Mouse (Mus musculus): ENCODE data around the gene Egf. TPM values are rescaled to one million over a fixed set of nuclear protein-coding genes. Genes with fewer than 3 reads are reported as not detected.

Egf gene
- 2.6 and 2.8 TPM in 2 replicates for polyA plus RNA-seq (2015; fragmentation: Nextera tagmentation; extraction: Ambion mirVana)

GRCm38 (mm10) chr3:129754650-129755604 lies at the start of gene Egf:
TSS of gene Egf (minus strand) at chr3:129755316.
- Histone ChIP-seq H3K9me3 (replicated peaks; ENCODE audit: low read length) (peaks cover 3% of the 10 kb centered on the region; the same call in 1 of the 2 replicates), H3K9ac (ENCODE audit: low read depth, low read length) (0 out of 2 replicates have a peak within 1 kb of the TSS, but pooled peaks have one; percentile 19), H3K4me3 (replicated peaks; ENCODE audit: low read depth, low read length) (peak within 1 kb of the TSS; percentile 13), H3K27me3 (ENCODE audit: insufficient read depth, low read length) (no peaks in the 10 kb centered on the region), H3K27ac (peak within 1 kb of the TSS; percentile 19; the same call in 1 of the 2 replicates), H3K4me1 (replicated peaks; ENCODE audit: insufficient read depth, low read length) (no peaks in the 10 kb centered on the region), H3K4me2 (ENCODE audit: low read length) (peak within 1 kb of the TSS; percentile 56), H3K36me3 (ENCODE audit: insufficient read depth, low read length) (no peaks in the 10 kb centered on the region)
- WGBS: 7% methylated on average over 20 of the region's 20 CpGs
- 0 out of 2 replicates have a peak, but pooled peaks have one; percentile 36 for ATAC-seq (replicated peaks; ENCODE audit: low FRiP score, low read depth)
- peak; percentile 25 for DNase-seq (ENCODE audit: low spot score)
- no peak for TF ChIP-seq CTCF (IDR thresholded peaks at IDR 0.05; ENCODE audit: low read depth)

GRCm38 (mm10) chr3:129803765-129804164 lies 48.6 kb upstream of the Egf start, which contains the start of gene Lrit3:
TSS of gene Lrit3 (minus strand) at chr3:129804030.
- WGBS: 72% methylated on average over 10 of the region's 10 CpGs
- H3K9ac ChIP-seq (ENCODE audit: low read depth, low read length): no peak within 1 kb of the TSS
- DNase-seq (ENCODE audit: low spot score) (no peak), ATAC-seq (replicated peaks; ENCODE audit: low FRiP score, low read depth) (no peak)
- no peaks in the 10 kb centered on the region for H3K4me1 ChIP-seq (replicated peaks; ENCODE audit: insufficient read depth, low read length)
- TF ChIP-seq CTCF (IDR thresholded peaks at IDR 0.05; ENCODE audit: low read depth): no peak
- H3K4me3 ChIP-seq (replicated peaks; ENCODE audit: low read depth, low read length): no peak within 1 kb of the TSS
- H3K4me2 ChIP-seq (ENCODE audit: low read length): no peak within 1 kb of the TSS
- no peaks in the 10 kb centered on the region for H3K36me3 ChIP-seq (ENCODE audit: insufficient read depth, low read length)
- H3K27me3 ChIP-seq (ENCODE audit: insufficient read depth, low read length): no peaks in the 10 kb centered on the region
- no peaks in the 10 kb centered on the region for H3K9me3 ChIP-seq (replicated peaks; ENCODE audit: low read length)
- no peak within 1 kb of the TSS for H3K27ac ChIP-seq

- H3K36me3 ChIP-seq (ENCODE audit: insufficient read depth, low read length): no peaks in the 10 kb centered on the region
- H3K4me2 ChIP-seq (ENCODE audit: low read length): no peak overlapping the region
- H3K4me1 ChIP-seq (replicated peaks; ENCODE audit: insufficient read depth, low read length): no peaks in the 10 kb centered on the region
- no peak for TF ChIP-seq CTCF (IDR thresholded peaks at IDR 0.05; ENCODE audit: low read depth)
- H3K27ac ChIP-seq: no peak overlapping the region
- ATAC-seq (replicated peaks; ENCODE audit: low FRiP score, low read depth) (no peak), DNase-seq (ENCODE audit: low spot score) (no peak)
- H3K9me3 ChIP-seq (replicated peaks; ENCODE audit: low read length): no peaks in the 10 kb centered on the region
- 67% methylated on average over 2 of the region's 2 CpGs for WGBS
- H3K27me3 ChIP-seq (ENCODE audit: insufficient read depth, low read length): no peaks in the 10 kb centered on the region
- no peak overlapping the region for H3K9ac ChIP-seq (ENCODE audit: low read depth, low read length)
- no peak overlapping the region for H3K4me3 ChIP-seq (replicated peaks; ENCODE audit: low read depth, low read length)
Observed at GRCm38 (mm10) chr3:129799011-129799410, 43.9 kb upstream of the Egf start.

- Histone ChIP-seq H3K27ac (no peak overlapping the region), H3K36me3 (ENCODE audit: insufficient read depth, low read length) (no peaks in the 10 kb centered on the region), H3K4me2 (ENCODE audit: low read length) (no peak overlapping the region), H3K9me3 (replicated peaks; ENCODE audit: low read length) (no peaks in the 10 kb centered on the region), H3K9ac (ENCODE audit: low read depth, low read length) (no peak overlapping the region), H3K27me3 (ENCODE audit: insufficient read depth, low read length) (no peaks in the 10 kb centered on the region), H3K4me1 (replicated peaks; ENCODE audit: insufficient read depth, low read length) (no peaks in the 10 kb centered on the region), H3K4me3 (replicated peaks; ENCODE audit: low read depth, low read length) (no peak overlapping the region)
- TF ChIP-seq CTCF (IDR thresholded peaks at IDR 0.05; ENCODE audit: low read depth): no peak
- 85% methylated on average over 11 of the region's 11 CpGs for WGBS
- ATAC-seq (replicated peaks; ENCODE audit: low FRiP score, low read depth): no peak
- DNase-seq (ENCODE audit: low spot score): no peak
Observed at GRCm38 (mm10) chr3:129798551-129798950, 43.4 kb upstream of the Egf start.

GRCm38 (mm10) chr3:129797341-129797740 lies 42.2 kb upstream of the Egf start:
- Histone ChIP-seq H3K27ac (peak overlapping the region; percentile 19; the same call in 1 of the 2 replicates), H3K4me2 (ENCODE audit: low read length) (no peak overlapping the region), H3K4me1 (replicated peaks; ENCODE audit: insufficient read depth, low read length) (no peaks in the 10 kb centered on the region), H3K36me3 (ENCODE audit: insufficient read depth, low read length) (no peaks in the 10 kb centered on the region), H3K27me3 (ENCODE audit: insufficient read depth, low read length) (no peaks in the 10 kb centered on the region), H3K4me3 (replicated peaks; ENCODE audit: low read depth, low read length) (no peak overlapping the region), H3K9ac (ENCODE audit: low read depth, low read length) (no peak overlapping the region), H3K9me3 (replicated peaks; ENCODE audit: low read length) (no peaks in the 10 kb centered on the region)
- peak; percentile 6 for DNase-seq (ENCODE audit: low spot score)
- TF ChIP-seq CTCF (IDR thresholded peaks at IDR 0.05; ENCODE audit: low read depth): no peak
- 77% methylated on average over 5 of the region's 5 CpGs for WGBS
- no peak for ATAC-seq (replicated peaks; ENCODE audit: low FRiP score, low read depth)

GRCm38 (mm10) chr3:129793801-129794200 lies 38.7 kb upstream of the Egf start:
- H3K4me1 ChIP-seq (replicated peaks; ENCODE audit: insufficient read depth, low read length): no peaks in the 10 kb centered on the region
- no peak overlapping the region for H3K4me3 ChIP-seq (replicated peaks; ENCODE audit: low read depth, low read length)
- no peak overlapping the region for H3K27ac ChIP-seq
- DNase-seq (ENCODE audit: low spot score): peak; percentile 2
- WGBS: 78% methylated on average over 5 of the region's 5 CpGs
- H3K9ac ChIP-seq (ENCODE audit: low read depth, low read length): no peak overlapping the region
- no peak overlapping the region for H3K4me2 ChIP-seq (ENCODE audit: low read length)
- no peak for TF ChIP-seq CTCF (IDR thresholded peaks at IDR 0.05; ENCODE audit: low read depth)
- no peak for ATAC-seq (replicated peaks; ENCODE audit: low FRiP score, low read depth)
- H3K27me3 ChIP-seq (ENCODE audit: insufficient read depth, low read length): no peaks in the 10 kb centered on the region
- no peaks in the 10 kb centered on the region for H3K9me3 ChIP-seq (replicated peaks; ENCODE audit: low read length)
- no peaks in the 10 kb centered on the region for H3K36me3 ChIP-seq (ENCODE audit: insufficient read depth, low read length)
